Mouse (Mus musculus) hematopoietic multipotent progenitor cell, adult 10-12 weeks (in vitro differentiated cells): Measurements from ENCODE around the gene Tdrd5. TPM values are rescaled to one million over a fixed set of nuclear protein-coding genes. Genes with fewer than 3 reads are reported as not detected.

Experiments used
- polyA plus RNA-seq: library from polyadenylated mRNA; stranded (reverse); fragments of >175 nt; gene quantifications from 2 replicates; pipeline ENCODE4 v1.2.3, GENCODE M21; 2012; ENCODE audit warnings: low replicate concordance

The Tdrd5 gene
- polyA plus RNA-seq, result not detected in 2 replicates

GRCm38 (mm10) chr1:156302911-156303749, at the start of gene Tdrd5:
Tdrd5 (minus strand) TSS chr1:156303664.

DNA sequence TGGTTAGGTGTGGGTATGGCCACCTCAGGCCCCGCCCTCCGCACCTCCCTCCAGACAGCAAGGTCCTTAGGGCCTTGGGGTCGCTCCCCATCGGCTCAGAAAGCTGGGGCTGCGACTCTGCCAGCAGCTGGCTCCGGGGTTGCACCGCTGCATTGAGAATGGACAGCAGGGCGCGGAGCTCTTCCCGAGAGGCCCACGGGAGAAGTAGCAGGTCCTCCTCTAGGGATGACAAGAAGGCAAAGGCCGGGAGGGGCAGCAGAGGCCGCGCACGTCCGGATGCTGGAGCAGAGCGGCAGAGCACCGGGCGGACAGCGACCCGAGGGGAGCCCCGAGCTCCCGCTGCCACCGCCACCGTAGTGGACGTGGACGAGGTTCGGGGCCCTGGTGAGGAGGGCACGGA, 7.2 kb upstream of the Tdrd5 start, which contains the start of gene Nphs2:
Gene Nphs2 (plus strand): TSS at position 98 of the 400 bp plus-strand sequence.

Other genes with a start within 250 kb of the Tdrd5 start
- not detected in 2 replicates for gene Fam163a, start 98.6 kb downstream of the Tdrd5 start, polyA plus RNA-seq
- not detected in 2 replicates for gene Nphs2, start 7.1 kb upstream of the Tdrd5 start, polyA plus RNA-seq
- gene Gm2000, start 62.4 kb upstream of the Tdrd5 start, polyA plus RNA-seq, result 90.3 and 1,376 TPM in 2 replicates
- 0.15 and 0.24 TPM in 2 replicates for gene Axdnd1, start 117.5 kb upstream of the Tdrd5 start, polyA plus RNA-seq
- gene Soat1, start 170.7 kb upstream of the Tdrd5 start, polyA plus RNA-seq, result 87.8 and 88.9 TPM in 2 replicates
- gene Gm10031, start 220.3 kb upstream of the Tdrd5 start, polyA plus RNA-seq, result 0.14 and 1.1 TPM in 2 replicates